Mouse (Mus musculus): Measurements from ENCODE around the gene Slc25a35. TPM values are rescaled to one million over a fixed set of nuclear protein-coding genes. Genes with fewer than 3 reads are reported as not detected.

Gene Slc25a35
- 2.7 and 3.3 TPM in 2 replicates for total RNA-seq (2012; rRNA removed)

DNA sequence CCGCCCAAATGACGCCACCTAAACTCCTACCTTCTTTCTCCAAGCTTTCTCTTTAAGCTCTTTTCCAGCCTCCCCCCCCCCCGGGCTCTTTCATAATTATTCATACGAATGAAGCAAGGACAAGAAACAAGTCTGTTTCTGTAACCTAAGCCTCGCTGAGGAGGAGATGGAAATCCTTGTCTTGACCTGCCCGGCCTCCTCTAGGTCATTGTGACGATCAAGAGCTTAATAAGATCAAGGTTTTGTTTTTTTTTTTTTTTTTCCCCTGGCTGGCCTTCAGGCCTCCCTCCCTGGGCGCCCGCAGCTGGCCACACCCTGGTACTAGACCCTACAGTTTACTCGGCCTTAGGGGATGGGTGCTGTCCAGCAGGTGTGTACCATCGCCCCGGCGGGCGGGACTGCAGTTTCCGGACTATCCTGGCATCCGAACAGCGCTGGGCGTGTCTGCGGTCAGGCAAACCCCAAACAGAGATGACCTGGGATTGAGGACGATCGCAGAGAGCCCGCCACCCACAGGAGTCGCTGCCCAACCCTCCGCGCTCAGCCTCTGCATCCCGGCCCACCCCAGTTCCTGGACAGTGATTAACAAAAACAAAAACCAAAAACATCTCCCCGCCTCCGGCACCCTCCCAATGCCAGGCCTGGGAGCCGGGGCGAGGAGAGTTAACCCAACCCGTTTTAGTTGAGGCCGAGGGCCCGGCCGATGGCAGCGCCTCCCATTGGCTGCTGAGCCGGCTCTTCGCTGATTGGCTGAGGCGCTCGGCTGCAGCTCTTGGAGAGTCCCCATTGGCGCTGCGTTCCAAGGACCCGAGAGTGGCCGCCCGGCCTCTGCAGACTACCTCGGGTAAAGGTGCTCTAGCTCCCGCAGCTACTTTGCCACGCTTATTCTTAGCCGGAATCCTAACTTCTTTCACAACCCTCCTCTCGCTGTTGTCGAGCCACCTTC is at the start of gene Slc25a35:
Slc25a35 (plus strand) TSS at position 795 of the 946 bp plus-strand sequence.
- Histone ChIP-seq H3K4me3 (ENCODE audit: insufficient read depth in 1 of 2, low read depth in 1 of 2, low read length in 2 of 2, poor library complexity in 1 of 2, severe bottlenecking in 1 of 2) (peak within 1 kb of the TSS; percentile 69 to 73), H3K9ac (ENCODE audit: insufficient read depth, low read depth, low read length, poor library complexity, severe bottlenecking) (peak within 1 kb of the TSS; percentile 48; the same call in 1 of the 2 replicates), H3K27ac (ENCODE audit: insufficient read depth, low read depth, low read length, poor library complexity, severe bottlenecking) (no peak within 1 kb of the TSS), H3K4me1 (ENCODE audit: control insufficient read depth in 2 of 2, insufficient read depth in 2 of 2, low read length in 2 of 2, poor library complexity in 1 of 2) (peaks cover 4 to 15% of the 10 kb centered on the region in 2 experiments; a peak in 3 of 4 replicates), H3K36me3 (ENCODE audit: control insufficient read depth, insufficient read depth, low read length, poor library complexity, severe bottlenecking) (0 out of 2 replicates have a peak, but pooled peaks cover 6% of the 10 kb centered on the region), H3K9me3 (ENCODE audit: control insufficient read depth, insufficient read depth, low read depth, low read length) (no peaks in the 10 kb centered on the region)
- in situ Hi-C loops (cut with MboI; ENCODE audit: low sequenced_read_pairs in 2 of 2, unreplicated experiment in 2 of 2), result no loop called here
- peak; percentile 83 for DNase-seq (ENCODE audit: low read depth, low spot score)
- TF ChIP-seq ZNF384 (IDR thresholded peaks at IDR 0.05; ENCODE audit: low read depth, low read length) (peak; percentile 55; the same call in 1 of the 2 replicates), HCFC1 (IDR thresholded peaks at IDR 0.05; ENCODE audit: borderline replicate concordance, insufficient read depth, low read length) (no peak), ZC3H11A (IDR thresholded peaks at IDR 0.05; ENCODE audit: borderline replicate concordance, low read depth, low read length) (no peak)

DNA sequence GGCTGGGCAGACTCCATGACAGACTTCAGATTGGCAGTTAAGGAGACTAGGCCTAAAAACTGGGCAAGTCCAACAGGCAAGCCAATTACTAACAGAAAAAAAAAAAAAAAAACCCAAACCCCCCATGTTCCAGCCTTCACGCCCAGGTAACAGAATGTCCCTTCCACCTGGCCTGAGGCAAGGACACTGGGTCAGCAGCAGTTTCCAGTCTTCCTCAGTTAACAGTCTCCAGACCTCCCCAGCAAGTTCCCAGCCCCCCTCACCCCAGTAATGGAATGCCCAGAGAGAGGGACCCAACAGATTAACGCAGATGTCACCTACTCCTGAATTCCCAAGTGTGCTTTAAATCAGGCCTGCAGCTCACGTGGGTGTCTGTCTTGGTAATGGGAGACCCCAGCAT is 44.7 kb upstream of the Slc25a35 start:
- in situ Hi-C loops (cut with MboI; ENCODE audit: low sequenced_read_pairs in 2 of 2, unreplicated experiment in 2 of 2), result no loop called here
- Histone ChIP-seq H3K36me3 (ENCODE audit: control insufficient read depth, insufficient read depth, low read length, poor library complexity, severe bottlenecking) (no peaks in the 10 kb centered on the region), H3K4me1 (ENCODE audit: control insufficient read depth in 2 of 2, insufficient read depth in 2 of 2, low read length in 2 of 2, poor library complexity in 1 of 2) (peaks cover 0 to 3% of the 10 kb centered on the region in 2 experiments; a peak in 1 of 4 replicates), H3K9ac (ENCODE audit: insufficient read depth, low read depth, low read length, poor library complexity, severe bottlenecking) (no peak overlapping the region), H3K9me3 (ENCODE audit: control insufficient read depth, insufficient read depth, low read depth, low read length) (no peaks in the 10 kb centered on the region), H3K4me3 (ENCODE audit: insufficient read depth in 1 of 2, low read depth in 1 of 2, low read length in 2 of 2, poor library complexity in 1 of 2, severe bottlenecking in 1 of 2) (no peak overlapping the region), H3K27ac (ENCODE audit: insufficient read depth, low read depth, low read length, poor library complexity, severe bottlenecking) (no peak overlapping the region)
- TF ChIP-seq MAFK (IDR thresholded peaks at IDR 0.05; ENCODE audit: insufficient read depth, low read depth, low read length) (no peak), ZNF384 (IDR thresholded peaks at IDR 0.05; ENCODE audit: low read depth, low read length) (no peak)
- no peak for DNase-seq (ENCODE audit: low read depth, low spot score)

DNA sequence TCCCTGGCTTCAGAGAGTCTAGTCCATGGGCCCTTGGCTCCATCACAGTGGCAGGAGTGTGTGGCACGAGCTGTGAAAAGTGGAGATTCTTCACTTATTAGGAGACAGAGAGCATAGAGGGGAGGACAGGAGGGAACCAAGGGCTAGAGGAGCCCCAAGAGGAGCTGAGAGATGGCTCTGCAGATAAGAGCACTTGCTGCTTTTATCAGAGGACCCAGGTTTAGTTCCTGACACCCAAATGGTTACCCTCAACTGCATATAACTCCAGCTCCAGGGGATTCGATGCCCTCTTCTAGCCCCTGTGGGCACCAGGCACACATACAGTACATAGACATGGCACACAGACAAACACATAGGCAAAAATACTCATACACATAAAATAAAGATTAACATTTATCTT is 43.2 kb upstream of the Slc25a35 start:
- no peaks in the 10 kb centered on the region for H3K36me3 ChIP-seq (ENCODE audit: control insufficient read depth, insufficient read depth, low read length, poor library complexity, severe bottlenecking)
- H3K4me3 ChIP-seq (ENCODE audit: insufficient read depth in 1 of 2, low read depth in 1 of 2, low read length in 2 of 2, poor library complexity in 1 of 2, severe bottlenecking in 1 of 2), result no peak overlapping the region
- DNase-seq (ENCODE audit: low read depth, low spot score), result no peak
- in situ Hi-C loops (cut with MboI; ENCODE audit: low sequenced_read_pairs in 2 of 2, unreplicated experiment in 2 of 2), result no loop called here
- H3K9me3 ChIP-seq (ENCODE audit: control insufficient read depth, insufficient read depth, low read depth, low read length), result no peaks in the 10 kb centered on the region
- TF ChIP-seq ZNF384 (IDR thresholded peaks at IDR 0.05; ENCODE audit: low read depth, low read length) (no peak), HCFC1 (IDR thresholded peaks at IDR 0.05; ENCODE audit: borderline replicate concordance, insufficient read depth, low read length) (no peak), ZC3H11A (IDR thresholded peaks at IDR 0.05; ENCODE audit: borderline replicate concordance, low read depth, low read length) (no peak), CHD2 (IDR thresholded peaks at IDR 0.05; ENCODE audit: low read depth, low read length) (no peak), MAFK (IDR thresholded peaks at IDR 0.05; ENCODE audit: insufficient read depth, low read depth, low read length) (no peak)
- H3K27ac ChIP-seq (ENCODE audit: insufficient read depth, low read depth, low read length, poor library complexity, severe bottlenecking), result no peak overlapping the region
- peaks cover 0 to 3% of the 10 kb centered on the region in 2 experiments; a peak in 1 of 4 replicates for H3K4me1 ChIP-seq (ENCODE audit: control insufficient read depth in 2 of 2, insufficient read depth in 2 of 2, low read length in 2 of 2, poor library complexity in 1 of 2)
- H3K9ac ChIP-seq (ENCODE audit: insufficient read depth, low read depth, low read length, poor library complexity, severe bottlenecking), result no peak overlapping the region

DNA sequence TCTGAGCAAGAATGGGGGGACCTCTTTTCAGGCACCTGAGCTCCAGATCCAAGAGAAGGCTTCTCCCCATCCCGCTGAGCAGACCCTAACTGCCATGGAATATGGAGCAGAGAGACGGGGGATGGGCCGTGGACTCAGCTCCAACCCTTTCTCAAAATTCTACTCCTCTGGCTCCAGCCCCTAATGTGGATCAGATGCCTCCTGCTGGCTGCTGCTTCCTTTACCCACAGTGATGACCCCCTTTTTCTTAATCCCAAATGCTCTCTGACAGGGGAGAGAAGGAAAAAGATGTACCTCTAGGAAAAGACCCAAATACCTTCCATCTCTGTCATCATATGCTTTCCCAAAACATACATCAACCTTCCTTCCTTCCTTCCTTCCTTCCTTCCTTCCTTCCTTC is 41.0 kb upstream of the Slc25a35 start, which contains the start of gene Odf4:
Odf4 (minus strand) TSS at position 101 of the 400 bp plus-strand sequence.
- in situ Hi-C loops (cut with MboI; ENCODE audit: low sequenced_read_pairs in 2 of 2, unreplicated experiment in 2 of 2), result no loop called here
- Histone ChIP-seq H3K9ac (ENCODE audit: insufficient read depth, low read depth, low read length, poor library complexity, severe bottlenecking) (no peak within 1 kb of the TSS), H3K27ac (ENCODE audit: insufficient read depth, low read depth, low read length, poor library complexity, severe bottlenecking) (no peak within 1 kb of the TSS), H3K4me1 (ENCODE audit: control insufficient read depth in 2 of 2, insufficient read depth in 2 of 2, low read length in 2 of 2, poor library complexity in 1 of 2) (peaks cover 0 to 3% of the 10 kb centered on the region in 2 experiments; a peak in 1 of 4 replicates), H3K36me3 (ENCODE audit: control insufficient read depth, insufficient read depth, low read length, poor library complexity, severe bottlenecking) (no peaks in the 10 kb centered on the region), H3K9me3 (ENCODE audit: control insufficient read depth, insufficient read depth, low read depth, low read length) (no peaks in the 10 kb centered on the region), H3K4me3 (ENCODE audit: insufficient read depth in 1 of 2, low read depth in 1 of 2, low read length in 2 of 2, poor library complexity in 1 of 2, severe bottlenecking in 1 of 2) (no peak within 1 kb of the TSS)
- no peak for TF ChIP-seq MAFK (IDR thresholded peaks at IDR 0.05; ENCODE audit: insufficient read depth, low read depth, low read length)
- no peak for TF ChIP-seq ZNF384 (IDR thresholded peaks at IDR 0.05; ENCODE audit: low read depth, low read length)
- TF ChIP-seq ZC3H11A (IDR thresholded peaks at IDR 0.05; ENCODE audit: borderline replicate concordance, low read depth, low read length), result no peak
- TF ChIP-seq CHD2 (IDR thresholded peaks at IDR 0.05; ENCODE audit: low read depth, low read length), result no peak
- no peak for TF ChIP-seq HCFC1 (IDR thresholded peaks at IDR 0.05; ENCODE audit: borderline replicate concordance, insufficient read depth, low read length)
- DNase-seq (ENCODE audit: low read depth, low spot score), result no peak
